Mouse (Mus musculus): ENCODE data around the gene Slc39a10.
"Not testable (repeated sequence)": the region's sequence is repeated elsewhere in the genome, so short reads cannot be mapped to it uniquely, and the experiment has no call there.

The Slc39a10 gene

DNA sequence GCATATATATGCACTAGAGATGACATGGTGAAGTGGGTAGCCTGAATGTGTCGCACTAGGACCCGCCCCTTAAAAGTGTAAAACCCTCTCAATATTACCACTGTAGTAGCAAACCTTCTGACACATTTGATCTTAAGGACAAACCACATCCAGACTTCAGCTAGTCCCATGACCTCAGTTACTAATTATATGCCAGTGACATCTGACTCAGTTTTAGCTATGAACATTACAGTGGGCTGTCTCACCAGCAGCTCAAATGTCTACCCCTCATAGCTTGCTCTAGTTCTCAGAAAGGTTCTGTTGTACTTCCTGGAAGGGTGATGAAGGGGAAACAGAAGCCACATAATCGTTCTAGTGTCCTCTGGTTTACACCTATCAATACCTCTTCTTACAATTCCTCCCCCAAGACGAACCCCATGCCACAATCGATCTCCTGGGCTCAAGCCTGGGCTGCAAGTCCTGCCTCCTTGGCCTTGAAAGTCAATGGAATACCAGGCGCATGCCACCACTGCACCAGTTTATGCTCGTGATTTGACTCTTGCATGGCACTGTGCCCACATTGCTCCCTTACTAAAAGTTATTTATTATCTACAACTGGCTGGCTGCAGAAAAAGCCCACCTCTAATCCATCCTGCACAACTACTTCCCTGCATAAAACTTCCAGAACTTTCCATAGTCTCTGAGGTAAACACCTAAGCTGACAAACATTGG, 28.3 kb downstream of the Slc39a10 start:
- DNase-seq (ENCODE audit: low read depth, low spot score): no peak

GRCm38 (mm10) chr1:46863434-46863833, 29.2 kb downstream of the Slc39a10 start:
- no peak for DNase-seq (ENCODE audit: low read depth, low spot score)

GRCm38 (mm10) chr1:46860082-46860481, 32.6 kb downstream of the Slc39a10 start:
- DNase-seq (ENCODE audit: low read depth, low spot score): no peak

DNA sequence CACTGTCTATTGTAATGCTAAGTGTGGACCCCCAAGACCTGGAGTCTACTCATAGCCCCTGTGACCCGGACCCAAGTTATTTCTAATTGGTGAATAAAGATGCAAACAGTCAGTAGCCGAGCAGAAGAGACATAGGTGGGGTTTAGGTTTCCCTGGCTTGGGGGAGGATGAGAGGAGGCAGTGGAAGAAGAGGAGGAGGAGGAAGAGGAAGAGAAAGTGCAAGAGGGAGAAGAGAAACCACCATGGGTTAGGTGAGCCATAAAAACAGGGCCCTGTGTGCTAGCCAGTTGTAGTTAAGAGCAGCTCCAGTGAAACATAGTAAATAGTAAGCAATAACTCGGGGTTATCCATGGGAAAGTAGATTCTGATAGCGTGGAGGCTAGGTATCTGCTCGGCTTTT, 34.1 kb downstream of the Slc39a10 start:
- no peak for DNase-seq (ENCODE audit: low read depth, low spot score)

- DNase-seq (ENCODE audit: low read depth, low spot score): no peak
Measured at GRCm38 (mm10) chr1:46856498-46856897, 36.2 kb downstream of the Slc39a10 start.

- DNase-seq (ENCODE audit: low read depth, low spot score): peak; percentile 79
Measured at GRCm38 (mm10) chr1:46854036-46854900, 38.4 kb downstream of the Slc39a10 start.

DNA sequence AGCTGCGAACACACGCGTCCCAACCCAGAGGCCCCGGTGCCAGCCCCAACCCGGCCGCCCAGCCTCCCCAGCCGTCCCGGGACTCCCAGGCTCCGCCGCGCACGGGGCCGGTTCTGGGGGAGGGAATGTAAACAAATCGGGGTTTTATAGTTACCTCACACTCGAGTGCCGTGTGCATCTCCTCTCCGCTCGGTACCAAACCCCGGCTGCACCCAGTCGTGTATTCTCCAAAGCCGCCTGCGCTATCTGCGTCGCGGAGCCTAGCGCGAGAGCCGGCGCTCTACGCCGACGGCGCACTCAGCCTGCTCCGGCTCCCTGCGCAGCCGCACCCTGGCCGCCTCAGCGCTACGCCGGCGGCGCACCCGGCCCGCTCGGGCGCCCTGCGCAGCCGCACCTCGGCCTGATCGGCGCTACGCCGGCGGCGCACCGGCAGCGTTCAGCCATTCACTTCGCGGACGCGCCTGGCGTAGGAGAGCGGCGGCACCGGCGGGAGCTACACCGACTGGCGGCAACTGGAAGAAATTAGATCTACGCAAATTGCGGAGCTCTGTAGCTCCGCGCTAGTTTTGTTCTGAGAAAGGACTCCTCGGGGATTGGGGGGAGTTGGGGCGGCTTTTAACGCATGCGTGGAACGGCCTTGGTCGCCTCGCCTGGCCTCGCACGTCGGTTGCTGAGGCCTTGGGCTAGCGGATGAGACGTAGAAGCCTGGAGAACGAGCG, 39.2 kb downstream of the Slc39a10 start:
- peak; percentile 95 for DNase-seq (ENCODE audit: low read depth, low spot score)

DNA sequence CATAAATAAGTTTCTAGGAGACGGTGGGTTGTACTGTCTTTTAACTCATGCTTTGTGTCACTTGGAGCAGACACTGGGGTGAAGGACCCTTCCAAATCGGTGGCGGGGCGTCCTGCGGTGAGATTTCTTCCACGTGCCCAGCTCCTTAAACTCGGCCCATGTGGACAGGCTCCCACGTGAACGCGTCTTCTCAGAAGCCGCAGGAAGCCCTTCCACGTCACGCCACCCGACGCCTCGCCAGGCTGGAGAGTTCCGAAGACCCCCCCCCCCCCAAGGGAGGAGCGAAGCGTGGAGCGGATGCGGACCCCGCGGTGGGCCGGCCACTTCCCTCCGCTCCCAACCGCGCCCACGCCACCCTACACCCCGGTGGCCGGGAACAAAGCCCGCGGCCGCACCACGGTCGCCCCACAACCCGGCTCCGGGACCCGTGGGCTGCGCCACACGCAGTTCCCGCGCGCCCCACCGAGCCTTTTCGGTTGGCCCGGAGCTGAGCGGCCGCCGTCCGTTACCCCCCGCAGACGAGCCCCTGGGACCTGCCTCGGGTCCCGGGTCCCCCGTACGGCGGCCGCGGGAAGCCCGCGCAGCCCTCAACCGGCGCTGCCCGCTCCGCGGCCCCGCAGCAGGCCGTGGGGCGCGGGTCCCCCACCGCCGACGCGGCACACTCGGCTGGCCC, 39.9 kb downstream of the Slc39a10 start:
- no peak for DNase-seq (ENCODE audit: low read depth, low spot score)

DNA sequence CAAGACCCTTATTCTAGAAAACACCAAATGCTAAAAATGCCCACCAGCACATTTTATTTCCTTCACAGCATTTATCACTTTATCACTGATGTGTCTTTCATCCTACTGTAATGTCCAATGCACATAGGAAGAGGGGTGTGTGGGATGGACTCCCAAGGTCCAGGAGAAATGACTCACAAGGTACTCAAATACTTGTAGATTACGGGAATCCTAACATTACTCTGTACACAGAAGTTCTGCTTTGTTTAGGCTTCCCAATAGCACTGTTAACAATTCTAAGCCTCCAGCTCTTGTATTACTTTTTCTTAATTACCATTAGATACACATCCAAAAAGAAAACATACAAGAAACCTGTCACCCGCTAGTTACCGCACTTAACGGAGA, 40.4 kb downstream of the Slc39a10 start:
- no peak for DNase-seq (ENCODE audit: low read depth, low spot score)

GRCm38 (mm10) chr1:46851586-46851985, 41.1 kb downstream of the Slc39a10 start:
- no peak for DNase-seq (ENCODE audit: low read depth, low spot score)

GRCm38 (mm10) chr1:46849758-46850157, 42.9 kb downstream of the Slc39a10 start:
- peak; percentile 78 for DNase-seq (ENCODE audit: low read depth, low spot score)

GRCm38 (mm10) chr1:46845221-46845620, 47.4 kb downstream of the Slc39a10 start:
- DNase-seq (ENCODE audit: low read depth, low spot score): no peak

- DNase-seq (ENCODE audit: low read depth, low spot score): no peak
Measured at GRCm38 (mm10) chr1:46844281-46844680, 48.4 kb downstream of the Slc39a10 start.

GRCm38 (mm10) chr1:46843406-46843805, 49.2 kb downstream of the Slc39a10 start:
- no peak for DNase-seq (ENCODE audit: low read depth, low spot score)

DNA sequence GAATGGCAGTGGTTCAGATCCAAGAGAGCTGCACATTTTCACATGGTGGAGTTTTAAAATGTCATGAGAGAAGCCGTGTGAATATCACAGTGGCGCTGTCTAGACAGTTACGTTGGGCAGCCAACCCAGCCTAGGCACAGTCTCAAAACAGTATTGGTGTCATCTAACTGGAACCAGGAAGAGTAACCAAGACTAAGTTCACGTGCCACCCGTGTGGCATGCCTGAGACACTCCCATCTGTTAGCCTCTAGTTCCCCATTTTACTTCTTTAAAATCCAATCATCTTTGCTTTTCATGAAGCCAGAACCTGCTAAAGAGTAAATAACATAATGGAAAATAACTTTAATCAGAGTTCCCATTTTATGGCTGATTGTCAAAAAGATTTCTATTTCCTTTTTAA, 60.7 kb downstream of the Slc39a10 start:
- no peak for DNase-seq (ENCODE audit: low read depth, low spot score)

- DNase-seq (ENCODE audit: low read depth, low spot score): no peak
Measured at GRCm38 (mm10) chr1:46830066-46830843, 62.4 kb downstream of the Slc39a10 start.

- DNase-seq (ENCODE audit: low read depth, low spot score): no peak
Measured at GRCm38 (mm10) chr1:46822256-46822972, 70.2 kb downstream of the Slc39a10 start.

- no peak for DNase-seq (ENCODE audit: low read depth, low spot score)
Measured at GRCm38 (mm10) chr1:46817934-46818333, 74.7 kb downstream of the Slc39a10 start.

- DNase-seq (ENCODE audit: low read depth, low spot score): not testable (repeated sequence)
Measured at GRCm38 (mm10) chr1:46808630-46809029, 84.0 kb downstream of the Slc39a10 start.

- DNase-seq (ENCODE audit: low read depth, low spot score): no peak
Measured at GRCm38 (mm10) chr1:46805074-46805473, 87.6 kb downstream of the Slc39a10 start.
